Mouse (Mus musculus) E14TG2a.4 (cell line): ENCODE results near the gene 9430097D07Rik.

Experiments used
- CTCF ChIP-seq: conservative IDR thresholded peaks from 2 replicates; pipeline ENCODE4 v1.5.1; 2014; ENCODE audit warnings: low read length
- NANOG ChIP-seq: IDR thresholded peaks from 2 replicates; pipeline ENCODE4 v1.6.1; 2014; ENCODE audit warnings: borderline replicate concordance, low read length, mixed read lengths

- TF ChIP-seq CTCF: no peak
- no peak for TF ChIP-seq NANOG
These were observed 33.4 kb downstream of the 9430097D07Rik start for GRCm38 (mm10) chr2:32541986-32542573.
